Mouse (Mus musculus) spleen, adult 2 months (tissue): ENCODE results near the gene Ncor1.

ENCODE experiments used
- CTCF ChIP-seq: fragments of 200-500 bp; IDR thresholded peaks from 2 replicates; pipeline ENCODE4 v1.5.1; 2011; ENCODE audit warnings: mild to moderate bottlenecking, inconsistent platforms; ENCODE audit not compliant: insufficient read depth, insufficient read length, insufficient replicate concordance; ENCODE audit errors: extremely low read depth
- POLR2A ChIP-seq: fragments of 200-500 bp; IDR thresholded peaks from 2 replicates; pipeline ENCODE4 v1.6.1; 2011; ENCODE audit warnings: low read depth, low read length, inconsistent platforms

DNA sequence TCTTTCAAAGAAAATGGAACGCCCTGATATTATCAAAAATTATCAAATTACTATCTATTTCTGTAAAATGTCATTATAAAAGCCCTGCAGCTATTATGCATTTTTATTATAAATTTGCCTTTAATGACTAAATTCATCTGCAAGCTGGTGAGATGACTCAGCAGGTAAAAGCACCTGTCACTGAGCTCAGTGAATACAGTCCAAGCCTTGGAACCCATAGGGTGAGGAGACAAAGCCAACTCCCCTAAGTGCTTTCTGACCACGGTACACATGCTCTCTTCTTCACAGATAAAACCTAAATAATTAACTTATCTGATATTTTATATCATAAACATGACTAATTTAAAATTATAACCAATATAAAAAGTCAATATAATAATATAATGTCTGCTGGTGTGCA is 86.6 kb downstream of the Ncor1 start:
- no peak for TF ChIP-seq POLR2A
- TF ChIP-seq CTCF = no peak
